Mouse (Mus musculus): ENCODE measurements around the gene Atp2c1. TPM values are rescaled to one million over a fixed set of nuclear protein-coding genes. Genes with fewer than 3 reads are reported as not detected.

The Atp2c1 gene
- total and polyA plus RNA-seq, 3 experiments, result 45.8 to 60.7 (median 51.7) TPM

- H3K27me3 ChIP-seq (replicated peaks), result peaks cover 11% of the 10 kb centered on the region
- DNase-seq (ENCODE audit: extremely low read depth), result peak; percentile 15
- no peaks in the 10 kb centered on the region for H3K36me3 ChIP-seq (replicated peaks in 1 of 2; ENCODE audit: control insufficient read depth in 1 of 2, insufficient read depth in 1 of 2, low read length in 1 of 2)
- no peaks in the 10 kb centered on the region for H3K9me3 ChIP-seq (replicated peaks; ENCODE audit: low read length)
- in situ Hi-C loops (cut with MboI; ENCODE audit: low pct_ligation_motif_present, low pct_unique_long_range_greater_than_20kb, low sequenced_read_pairs), result no loop called here
- 0 out of 2 replicates have a peak overlapping the region, but pooled peaks have one; percentile 30 for H3K9ac ChIP-seq (ENCODE audit: insufficient read depth, low read depth)
- H3K4me2 ChIP-seq (ENCODE audit: insufficient read depth, low read depth, poor library complexity, severe bottlenecking), result peak overlapping the region; percentile 94; the same call in 1 of the 2 replicates
- no peak overlapping the region for H3K27ac ChIP-seq (ENCODE audit: insufficient read depth, low read depth)
- dilution Hi-C loops (cut with MboI; ENCODE audit: extremely low pct_ligation_motif_present, extremely low pct_unique_long_range_greater_than_20kb, low sequenced_read_pairs), result no loop called here
- TF ChIP-seq CTCF (conservative IDR thresholded peaks at IDR 0.05 in 1 of 2, IDR thresholded peaks at IDR 0.05 in 1 of 2; ENCODE audit: low read depth in 2 of 2, low read length in 2 of 2) (peak in 1 of 2 experiments; percentile 8; a peak in 1 of 4 replicates), CHD2 (IDR thresholded peaks at IDR 0.05; ENCODE audit: low read length) (peak; percentile 37; the same call in 1 of the 2 replicates), MAZ (IDR thresholded peaks at IDR 0.05; ENCODE audit: low read depth, low read length) (no peak), PAX5 (IDR thresholded peaks at IDR 0.05; ENCODE audit: low read length) (no peak), ZNF384 (IDR thresholded peaks at IDR 0.05; ENCODE audit: low read depth, low read length) (peak; percentile 21; the same call in 1 of the 2 replicates), ZMIZ1 (IDR thresholded peaks at IDR 0.05; ENCODE audit: low read depth, low read length) (no peak), JUND (conservative IDR thresholded peaks at IDR 0.05; ENCODE audit: low read depth, low read length) (no peak), TBP (conservative IDR thresholded peaks at IDR 0.05; ENCODE audit: low read depth, low read length) (no peak), TCF12 (IDR thresholded peaks at IDR 0.05; ENCODE audit: low read depth, low read length) (no peak), UBTF (IDR thresholded peaks at IDR 0.05; ENCODE audit: low read depth, low read length) (no peak)
- no peaks in the 10 kb centered on the region for H3K79me2 ChIP-seq (replicated peaks; ENCODE audit: control insufficient read depth, extremely low read depth, insufficient read depth, poor library complexity, severe bottlenecking)
- H3K4me3 ChIP-seq (replicated peaks in 1 of 3; ENCODE audit: low read depth in 2 of 3, low read length in 2 of 3, poor library complexity in 1 of 3), result no peak overlapping the region
- peaks cover 0 to 24% of the 10 kb centered on the region in 2 experiments; a peak in 2 of 4 replicates for H3K4me1 ChIP-seq (ENCODE audit: control insufficient read depth in 1 of 2, insufficient read depth in 2 of 2)
Measured at GRCm38 (mm10) chr9:105519278-105519883, 7.7 kb downstream of the Atp2c1 start.

GRCm38 (mm10) chr9:105503690-105504089 lies 23.4 kb downstream of the Atp2c1 start:
- Histone ChIP-seq H3K4me1 (ENCODE audit: control insufficient read depth in 1 of 2, insufficient read depth in 2 of 2) (peaks cover 3 to 8% of the 10 kb centered on the region in 2 experiments; a peak in 2 of 4 replicates), H3K9me3 (replicated peaks; ENCODE audit: low read length) (no peaks in the 10 kb centered on the region), H3K9ac (ENCODE audit: insufficient read depth, low read depth) (no peak overlapping the region), H3K4me2 (ENCODE audit: insufficient read depth, low read depth, poor library complexity, severe bottlenecking) (no peak overlapping the region), H3K36me3 (replicated peaks in 1 of 2; ENCODE audit: control insufficient read depth in 1 of 2, insufficient read depth in 1 of 2, low read length in 1 of 2) (no peaks in the 10 kb centered on the region), H3K4me3 (replicated peaks in 1 of 3; ENCODE audit: low read depth in 2 of 3, low read length in 2 of 3, poor library complexity in 1 of 3) (no peak overlapping the region), H3K27ac (ENCODE audit: insufficient read depth, low read depth) (no peak overlapping the region), H3K27me3 (replicated peaks) (no peaks in the 10 kb centered on the region), H3K79me2 (replicated peaks; ENCODE audit: control insufficient read depth, extremely low read depth, insufficient read depth, poor library complexity, severe bottlenecking) (no peaks in the 10 kb centered on the region)
- in situ Hi-C loops (cut with MboI; ENCODE audit: low pct_ligation_motif_present, low pct_unique_long_range_greater_than_20kb, low sequenced_read_pairs), result no loop called here
- dilution Hi-C loops (cut with MboI; ENCODE audit: extremely low pct_ligation_motif_present, extremely low pct_unique_long_range_greater_than_20kb, low sequenced_read_pairs), result no loop called here
- no peak for DNase-seq (ENCODE audit: extremely low read depth)
- TF ChIP-seq ZNF384 (IDR thresholded peaks at IDR 0.05; ENCODE audit: low read depth, low read length) (no peak), CHD1 (IDR thresholded peaks at IDR 0.05; ENCODE audit: low read depth, low read length) (no peak), GABPA (IDR thresholded peaks at IDR 0.05; ENCODE audit: insufficient replicate concordance, low read depth, low read length) (no peak), SMC3 (IDR thresholded peaks at IDR 0.05; ENCODE audit: low read depth, low read length) (no peak), USF2 (conservative IDR thresholded peaks at IDR 0.05; ENCODE audit: low read depth, low read length) (no peak), E2F4 (IDR thresholded peaks at IDR 0.05; ENCODE audit: insufficient replicate concordance, low read depth, low read length) (no peak)
